Mouse (Mus musculus) liver, postnatal 0 days (tissue): Measurements from ENCODE around the gene Olfml3.

Source experiments
- CTCF ChIP-seq: sonication (generic); IDR thresholded peaks from 2 replicates; pipeline ENCODE4 v1.5.1; 2016; ENCODE audit warnings: antibody characterized with exemption, low read depth
- EP300 ChIP-seq: IDR thresholded peaks from 2 replicates; pipeline ENCODE4 v1.6.1; 2016; ENCODE audit warnings: antibody characterized with exemption, low read depth, mild to moderate bottlenecking

- TF ChIP-seq CTCF = no peak
- TF ChIP-seq EP300 = no peak
These were observed 4.6 kb downstream of the Olfml3 start for GRCm38 (mm10) chr3:103733176-103733575.
